Mouse (Mus musculus) lung, embryonic 15.5 days (tissue): ENCODE results near the gene 1700025G04Rik. TPM values are rescaled to one million over a fixed set of nuclear protein-coding genes. Genes with fewer than 3 reads are reported as not detected.

Experiments
- ATAC-seq: fragments of 200-750 bp; cut with Nextera tagmentation; 2 replicates; pipeline ENCODE4 v1.8.0; 2017; ENCODE audit warnings: moderate number of reproducible peaks, borderline replicate concordance; ENCODE audit not compliant: low FRiP score, low TSS enrichment; ENCODE audit errors: extremely low read depth
- H3K27ac ChIP-seq: fragments of 300-500 bp; sonication (generic); 2 replicates; pipeline ENCODE4 v1.5.1; 2015; ENCODE audit warnings: moderate library complexity, mild to moderate bottlenecking, inconsistent platforms
- H3K27me3 ChIP-seq: fragments of 300-500 bp; sonication (generic); 2 replicates; pipeline ENCODE4 v1.6.1; 2015; ENCODE audit warnings: inconsistent platforms
- H3K36me3 ChIP-seq: fragments of 300-500 bp; sonication (generic); 2 replicates; pipeline ENCODE4 v1.6.1; 2015; ENCODE audit warnings: inconsistent platforms
- H3K4me1 ChIP-seq: fragments of 300-500 bp; sonication (generic); 2 replicates; pipeline ENCODE4 v1.6.1; 2015; ENCODE audit warnings: inconsistent platforms
- H3K4me2 ChIP-seq: fragments of 300-500 bp; sonication (generic); 2 replicates; pipeline ENCODE4 v1.6.1; 2015; ENCODE audit warnings: inconsistent platforms, mild to moderate bottlenecking, moderate library complexity
- H3K4me3 ChIP-seq: fragments of 300-500 bp; sonication (generic); 2 replicates; pipeline ENCODE4 v1.5.1; 2015; ENCODE audit warnings: mild to moderate bottlenecking, inconsistent platforms
- H3K9ac ChIP-seq: fragments of 300-500 bp; sonication (generic); 2 replicates; pipeline ENCODE4 v1.6.1; 2015; ENCODE audit warnings: inconsistent platforms
- H3K9me3 ChIP-seq: fragments of 300-500 bp; sonication (generic); 2 replicates; pipeline ENCODE4 v1.6.1; 2016; ENCODE audit warnings: inconsistent platforms
- WGBS: fragments of 180-500 bp; shearing (Covaris S2); methylation state at CpG from one replicate; pipeline ENCODE4 v1.1.7; 2015; 5-methylcytosine and 5-hydroxymethylcytosine counted together
- polyA plus RNA-seq: library from polyadenylated mRNA; unstranded; fragments of >200 nt; fragmentation: Nextera tagmentation; extraction: Ambion mirVana; gene quantifications from 2 replicates; pipeline ENCODE4 v1.2.1, GENCODE M21; 2015

1700025G04Rik gene
- polyA plus RNA-seq: 23.5 and 27.0 TPM in 2 replicates

GRCm38 (mm10) chr1:152090018-152090553 is at the start of gene 1700025G04Rik:
TSS of gene 1700025G04Rik (minus strand) at chr1:152090125.
- Histone ChIP-seq H3K4me1 (peaks cover 32% of the 10 kb centered on the region), H3K4me2 (peak within 1 kb of the TSS; percentile 94), H3K36me3 (no peaks in the 10 kb centered on the region), H3K4me3 (peak within 1 kb of the TSS; percentile 95), H3K27me3 (no peaks in the 10 kb centered on the region), H3K9me3 (no peaks in the 10 kb centered on the region), H3K9ac (peak within 1 kb of the TSS; percentile 94), H3K27ac (peak within 1 kb of the TSS; percentile 86)
- ATAC-seq: peak; percentile 92
- WGBS: under 1% methylated on average over 50 of the region's 66 CpGs

- no peak for ATAC-seq
- Histone ChIP-seq H3K4me1 (no peaks in the 10 kb centered on the region), H3K9ac (no peak overlapping the region), H3K9me3 (no peaks in the 10 kb centered on the region), H3K4me2 (no peak overlapping the region), H3K27ac (no peak overlapping the region), H3K36me3 (no peaks in the 10 kb centered on the region), H3K4me3 (no peak overlapping the region), H3K27me3 (no peaks in the 10 kb centered on the region)
- 61% methylated on average over 4 of the region's 4 CpGs for WGBS
Measured at GRCm38 (mm10) chr1:152139496-152139895, 49.6 kb upstream of the 1700025G04Rik start.

- H3K36me3 ChIP-seq: no peaks in the 10 kb centered on the region
- 56% methylated on average over 14 of the region's 15 CpGs for WGBS
- H3K4me3 ChIP-seq: no peak overlapping the region
- no peaks in the 10 kb centered on the region for H3K9me3 ChIP-seq
- no peak overlapping the region for H3K9ac ChIP-seq
- peak overlapping the region; percentile 33 for H3K4me2 ChIP-seq
- H3K27me3 ChIP-seq: no peaks in the 10 kb centered on the region
- peak; percentile 67; the same call in 1 of the 2 replicates for ATAC-seq
- peaks cover 3% of the 10 kb centered on the region; the same call in 1 of the 2 replicates for H3K4me1 ChIP-seq
- H3K27ac ChIP-seq: no peak overlapping the region
Measured at GRCm38 (mm10) chr1:152130029-152130727, 40.3 kb upstream of the 1700025G04Rik start.

- Histone ChIP-seq H3K4me1 (peaks cover 7% of the 10 kb centered on the region; the same call in 1 of the 2 replicates), H3K4me3 (no peak overlapping the region), H3K27me3 (no peaks in the 10 kb centered on the region), H3K9me3 (no peaks in the 10 kb centered on the region), H3K4me2 (no peak overlapping the region), H3K36me3 (no peaks in the 10 kb centered on the region), H3K9ac (no peak overlapping the region), H3K27ac (no peak overlapping the region)
- 87% methylated on average over 7 of the region's 7 CpGs for WGBS
- no peak for ATAC-seq
Measured at GRCm38 (mm10) chr1:152125451-152125850, 35.5 kb upstream of the 1700025G04Rik start.

- Histone ChIP-seq H3K4me1 (no peaks in the 10 kb centered on the region), H3K4me3 (no peak overlapping the region), H3K4me2 (no peak overlapping the region), H3K36me3 (no peaks in the 10 kb centered on the region), H3K9ac (no peak overlapping the region), H3K27me3 (no peaks in the 10 kb centered on the region), H3K27ac (no peak overlapping the region), H3K9me3 (no peaks in the 10 kb centered on the region)
- 96% methylated on average over 1 of the region's 1 CpGs for WGBS
- no peak for ATAC-seq
Measured at GRCm38 (mm10) chr1:152110123-152110522, 20.2 kb upstream of the 1700025G04Rik start.

- no peaks in the 10 kb centered on the region for H3K36me3 ChIP-seq
- 67% methylated on average over 2 of the region's 2 CpGs for WGBS
- H3K9me3 ChIP-seq: no peaks in the 10 kb centered on the region
- H3K4me2 ChIP-seq: no peak overlapping the region
- peaks cover 5% of the 10 kb centered on the region; the same call in 1 of the 2 replicates for H3K4me1 ChIP-seq
- H3K27me3 ChIP-seq: no peaks in the 10 kb centered on the region
- H3K9ac ChIP-seq: no peak overlapping the region
- no peak for ATAC-seq
- no peak overlapping the region for H3K27ac ChIP-seq
- no peak overlapping the region for H3K4me3 ChIP-seq
Measured at GRCm38 (mm10) chr1:152106136-152106535, 16.2 kb upstream of the 1700025G04Rik start.

GRCm38 (mm10) chr1:152105246-152105645 is 15.3 kb upstream of the 1700025G04Rik start:
- Histone ChIP-seq H3K9me3 (no peaks in the 10 kb centered on the region), H3K4me2 (no peak overlapping the region), H3K9ac (no peak overlapping the region), H3K4me1 (peaks cover 5% of the 10 kb centered on the region; the same call in 1 of the 2 replicates), H3K4me3 (no peak overlapping the region), H3K36me3 (no peaks in the 10 kb centered on the region), H3K27me3 (no peaks in the 10 kb centered on the region), H3K27ac (no peak overlapping the region)
- ATAC-seq: no peak
- WGBS: 89% methylated on average over 1 of the region's 1 CpGs

- no peak for ATAC-seq
- Histone ChIP-seq H3K36me3 (no peaks in the 10 kb centered on the region), H3K4me1 (peaks cover 12% of the 10 kb centered on the region; the same call in 1 of the 2 replicates), H3K27ac (no peak overlapping the region), H3K27me3 (no peaks in the 10 kb centered on the region), H3K4me2 (no peak overlapping the region), H3K9ac (no peak overlapping the region), H3K9me3 (no peaks in the 10 kb centered on the region), H3K4me3 (no peak overlapping the region)
- WGBS: 45% methylated on average over 5 of the region's 5 CpGs
Measured at GRCm38 (mm10) chr1:152101746-152102145, 11.8 kb upstream of the 1700025G04Rik start.

GRCm38 (mm10) chr1:152096045-152096444 is 6.1 kb upstream of the 1700025G04Rik start:
- peaks cover 10% of the 10 kb centered on the region for H3K4me1 ChIP-seq
- WGBS: 45% methylated on average over 3 of the region's 3 CpGs
- ATAC-seq: no peak
- H3K4me3 ChIP-seq: no peak overlapping the region
- H3K4me2 ChIP-seq: no peak overlapping the region
- H3K27ac ChIP-seq: no peak overlapping the region
- H3K27me3 ChIP-seq: no peaks in the 10 kb centered on the region
- H3K9me3 ChIP-seq: no peaks in the 10 kb centered on the region
- H3K9ac ChIP-seq: no peak overlapping the region
- H3K36me3 ChIP-seq: no peaks in the 10 kb centered on the region

- Histone ChIP-seq H3K4me2 (peak overlapping the region; percentile 94), H3K27ac (peak overlapping the region; percentile 67), H3K9ac (peak overlapping the region; percentile 94), H3K36me3 (no peaks in the 10 kb centered on the region), H3K4me1 (peaks cover 24% of the 10 kb centered on the region), H3K9me3 (no peaks in the 10 kb centered on the region), H3K27me3 (no peaks in the 10 kb centered on the region), H3K4me3 (peak overlapping the region; percentile 95)
- peak; percentile 62 for ATAC-seq
- WGBS: 2% methylated on average over 36 of the region's 36 CpGs
Measured at GRCm38 (mm10) chr1:152090564-152091545, 930 bp upstream of the 1700025G04Rik start.

GRCm38 (mm10) chr1:152089526-152089925 is 399 bp downstream of the 1700025G04Rik start:
- ATAC-seq: peak; percentile 27; the same call in 1 of the 2 replicates
- 0% methylated on average over 16 of the region's 25 CpGs for WGBS
- Histone ChIP-seq H3K27ac (peak overlapping the region; percentile 86), H3K4me3 (peak overlapping the region; percentile 95), H3K4me2 (peak overlapping the region; percentile 94), H3K9ac (peak overlapping the region; percentile 94), H3K36me3 (no peaks in the 10 kb centered on the region), H3K4me1 (peaks cover 37% of the 10 kb centered on the region), H3K9me3 (no peaks in the 10 kb centered on the region), H3K27me3 (no peaks in the 10 kb centered on the region)
